Mouse (Mus musculus): ENCODE results near the gene Sdr39u1. TPM values are rescaled to one million over a fixed set of nuclear protein-coding genes. Genes with fewer than 3 reads are reported as not detected.

Gene Sdr39u1
- polyA plus RNA-seq, 1 experiment from 2014 or later, result 71.0 TPM

GRCm38 (mm10) chr14:55868230-55869026, 31.7 kb downstream of the Sdr39u1 start:
- H3K4me2 ChIP-seq, result no peak overlapping the region
- no peak overlapping the region for H3K27ac ChIP-seq
- no peaks in the 10 kb centered on the region for H3K27me3 ChIP-seq
- peaks cover 7% of the 10 kb centered on the region for H3K4me1 ChIP-seq
- no peak overlapping the region for H3K9ac ChIP-seq
- H3K9me3 ChIP-seq (replicated peaks), result no peaks in the 10 kb centered on the region
- peaks cover 89% of the 10 kb centered on the region for H3K36me3 ChIP-seq (ENCODE audit: poor library complexity, severe bottlenecking)
- 90% methylated on average over 14 of the region's 14 CpGs for WGBS
- no peak overlapping the region for H3K4me3 ChIP-seq
- ATAC-seq, result no peak

- 33% methylated on average over 4 of the region's 4 CpGs for WGBS
- H3K9me3 ChIP-seq (replicated peaks), result no peaks in the 10 kb centered on the region
- peaks cover 77% of the 10 kb centered on the region for H3K36me3 ChIP-seq (ENCODE audit: poor library complexity, severe bottlenecking)
- no peaks in the 10 kb centered on the region for H3K27me3 ChIP-seq
- H3K4me1 ChIP-seq, result peaks cover 7% of the 10 kb centered on the region; the same call in 1 of the 2 replicates
- H3K4me2 ChIP-seq, result no peak overlapping the region
- no peak for ATAC-seq
- no peak overlapping the region for H3K4me3 ChIP-seq
- no peak overlapping the region for H3K27ac ChIP-seq
- H3K9ac ChIP-seq, result no peak overlapping the region
Observed at GRCm38 (mm10) chr14:55866962-55867361, 33.1 kb downstream of the Sdr39u1 start.

GRCm38 (mm10) chr14:55863773-55864172, 36.3 kb downstream of the Sdr39u1 start:
- 22% methylated on average over 7 of the region's 7 CpGs for WGBS
- H3K4me3 ChIP-seq, result no peak overlapping the region
- no peaks in the 10 kb centered on the region for H3K9me3 ChIP-seq (replicated peaks)
- H3K9ac ChIP-seq, result no peak overlapping the region
- peak; percentile 72 for ATAC-seq
- H3K36me3 ChIP-seq (ENCODE audit: poor library complexity, severe bottlenecking), result peaks cover 51% of the 10 kb centered on the region
- no peak overlapping the region for H3K4me2 ChIP-seq
- no peaks in the 10 kb centered on the region for H3K27me3 ChIP-seq
- no peak overlapping the region for H3K27ac ChIP-seq
- H3K4me1 ChIP-seq, result peaks cover 28% of the 10 kb centered on the region

GRCm38 (mm10) chr14:55862970-55863369, 37.1 kb downstream of the Sdr39u1 start:
- peaks cover 49% of the 10 kb centered on the region for H3K36me3 ChIP-seq (ENCODE audit: poor library complexity, severe bottlenecking)
- no peak overlapping the region for H3K27ac ChIP-seq
- H3K9me3 ChIP-seq (replicated peaks), result no peaks in the 10 kb centered on the region
- no peak overlapping the region for H3K4me3 ChIP-seq
- 0 out of 2 replicates have a peak overlapping the region, but pooled peaks have one; percentile 8 for H3K9ac ChIP-seq
- ATAC-seq, result no peak
- H3K4me2 ChIP-seq, result no peak overlapping the region
- H3K4me1 ChIP-seq, result peaks cover 33% of the 10 kb centered on the region
- H3K27me3 ChIP-seq, result no peaks in the 10 kb centered on the region
- WGBS, result 93% methylated on average over 10 of the region's 10 CpGs

GRCm38 (mm10) chr14:55862186-55862585, 37.9 kb downstream of the Sdr39u1 start:
- Histone ChIP-seq H3K27me3 (no peaks in the 10 kb centered on the region), H3K36me3 (ENCODE audit: poor library complexity, severe bottlenecking) (peaks cover 46% of the 10 kb centered on the region), H3K27ac (no peak overlapping the region), H3K9ac (no peak overlapping the region), H3K4me2 (no peak overlapping the region), H3K4me3 (no peak overlapping the region), H3K9me3 (replicated peaks) (no peaks in the 10 kb centered on the region), H3K4me1 (peaks cover 41% of the 10 kb centered on the region)
- ATAC-seq, result no peak
- WGBS, result 74% methylated on average over 6 of the region's 6 CpGs

- peak overlapping the region; percentile 30; the same call in 1 of the 2 replicates for H3K9ac ChIP-seq
- WGBS, result 77% methylated on average over 4 of the region's 4 CpGs
- H3K36me3 ChIP-seq (ENCODE audit: poor library complexity, severe bottlenecking), result 0 out of 2 replicates have a peak, but pooled peaks cover 13% of the 10 kb centered on the region
- H3K9me3 ChIP-seq (replicated peaks), result no peaks in the 10 kb centered on the region
- H3K4me2 ChIP-seq, result peak overlapping the region; percentile 18
- H3K27me3 ChIP-seq, result no peaks in the 10 kb centered on the region
- H3K4me3 ChIP-seq, result no peak overlapping the region
- no peak overlapping the region for H3K27ac ChIP-seq
- no peak for ATAC-seq
- peaks cover 72% of the 10 kb centered on the region for H3K4me1 ChIP-seq
Observed at GRCm38 (mm10) chr14:55857588-55857987, 42.5 kb downstream of the Sdr39u1 start.

GRCm38 (mm10) chr14:55855101-55855561, 45.0 kb downstream of the Sdr39u1 start:
- peak overlapping the region; percentile 89 for H3K27ac ChIP-seq
- H3K27me3 ChIP-seq, result no peaks in the 10 kb centered on the region
- H3K9ac ChIP-seq, result peak overlapping the region; percentile 85
- peaks cover 66% of the 10 kb centered on the region for H3K4me1 ChIP-seq
- peak overlapping the region; percentile 71 for H3K4me3 ChIP-seq
- H3K9me3 ChIP-seq (replicated peaks), result no peaks in the 10 kb centered on the region
- WGBS, result 4% methylated on average over 4 of the region's 4 CpGs
- 0 out of 2 replicates have a peak, but pooled peaks cover 13% of the 10 kb centered on the region for H3K36me3 ChIP-seq (ENCODE audit: poor library complexity, severe bottlenecking)
- peak overlapping the region; percentile 90 for H3K4me2 ChIP-seq
- ATAC-seq, result peak; percentile 22

GRCm38 (mm10) chr14:55854406-55855100, 45.5 kb downstream of the Sdr39u1 start:
- Histone ChIP-seq H3K4me2 (peak overlapping the region; percentile 90), H3K9me3 (replicated peaks) (no peaks in the 10 kb centered on the region), H3K4me1 (peaks cover 63% of the 10 kb centered on the region), H3K9ac (peak overlapping the region; percentile 85), H3K36me3 (ENCODE audit: poor library complexity, severe bottlenecking) (0 out of 2 replicates have a peak, but pooled peaks cover 13% of the 10 kb centered on the region), H3K27me3 (no peaks in the 10 kb centered on the region), H3K4me3 (peak overlapping the region; percentile 71), H3K27ac (peak overlapping the region; percentile 89)
- peak; percentile 36 for ATAC-seq
- WGBS, result 3% methylated on average over 9 of the region's 9 CpGs

- peak within 1 kb of the TSS; percentile 90 for H3K4me2 ChIP-seq
- no peaks in the 10 kb centered on the region for H3K27me3 ChIP-seq
- no peaks in the 10 kb centered on the region for H3K9me3 ChIP-seq (replicated peaks)
- peak; percentile 85 for ATAC-seq
- 0 out of 2 replicates have a peak, but pooled peaks cover 8% of the 10 kb centered on the region for H3K36me3 ChIP-seq (ENCODE audit: poor library complexity, severe bottlenecking)
- peaks cover 57% of the 10 kb centered on the region for H3K4me1 ChIP-seq
- H3K27ac ChIP-seq, result peak within 1 kb of the TSS; percentile 89
- under 1% methylated on average over 28 of the region's 33 CpGs for whole genome bisulfite sequencing
- peak within 1 kb of the TSS; percentile 71 for H3K4me3 ChIP-seq
- H3K9ac ChIP-seq, result peak within 1 kb of the TSS; percentile 85
Observed at GRCm38 (mm10) chr14:55853621-55854285, 46.3 kb downstream of the Sdr39u1 start, which contains the start of gene Nynrin. Gene Nynrin (plus strand): TSS chr14:55854010.

- no peaks in the 10 kb centered on the region for H3K27me3 ChIP-seq
- ATAC-seq, result peak; percentile 76
- no peaks in the 10 kb centered on the region for H3K9me3 ChIP-seq (replicated peaks)
- H3K9ac ChIP-seq, result peak overlapping the region; percentile 85; the same call in 1 of the 2 replicates
- H3K36me3 ChIP-seq (ENCODE audit: poor library complexity, severe bottlenecking), result 0 out of 2 replicates have a peak, but pooled peaks cover under 1% of the 10 kb centered on the region
- WGBS, result 2% methylated on average over 11 of the region's 11 CpGs
- H3K4me1 ChIP-seq, result peaks cover 51% of the 10 kb centered on the region
- H3K27ac ChIP-seq, result peak overlapping the region; percentile 89
- H3K4me2 ChIP-seq, result peak overlapping the region; percentile 90
- peak overlapping the region; percentile 71 for H3K4me3 ChIP-seq
Observed at GRCm38 (mm10) chr14:55852646-55853551, 47.2 kb downstream of the Sdr39u1 start.

GRCm38 (mm10) chr14:55850885-55851284, 49.2 kb downstream of the Sdr39u1 start:
- WGBS, result 70% methylated on average over 6 of the region's 6 CpGs
- Histone ChIP-seq H3K9ac (no peak overlapping the region), H3K4me2 (no peak overlapping the region), H3K9me3 (replicated peaks) (no peaks in the 10 kb centered on the region), H3K4me3 (no peak overlapping the region), H3K27me3 (no peaks in the 10 kb centered on the region), H3K36me3 (ENCODE audit: poor library complexity, severe bottlenecking) (no peaks in the 10 kb centered on the region), H3K27ac (no peak overlapping the region), H3K4me1 (peaks cover 32% of the 10 kb centered on the region)
- ATAC-seq, result no peak

All from forebrain, embryonic 13.5 days (tissue).